Mouse (Mus musculus): Measurements from ENCODE around the gene Hpd.
"Not testable (repeated sequence)": the region's sequence is repeated elsewhere in the genome, so short reads cannot be mapped to it uniquely, and the experiment has no call there.

DNA sequence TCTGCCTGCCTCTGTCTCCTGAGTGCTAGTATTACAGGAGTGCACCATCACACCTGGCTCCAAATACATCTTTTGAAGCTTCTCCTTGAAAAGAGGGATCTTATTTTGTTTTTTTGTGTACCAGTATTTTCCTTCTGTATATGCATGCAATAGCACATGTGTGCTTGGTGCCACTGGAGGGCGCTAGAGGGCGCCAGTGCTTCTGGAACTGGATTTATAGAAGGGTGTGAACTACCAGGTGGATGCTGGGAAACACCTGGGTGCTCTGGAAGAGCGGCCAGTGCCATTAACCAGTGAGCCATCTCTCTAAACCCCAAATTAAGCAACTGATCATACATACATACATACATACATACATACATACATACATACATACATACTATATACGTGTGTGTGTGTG lies 20.2 kb upstream of the Hpd start:
- not testable (repeated sequence) for TF ChIP-seq CTCF (IDR thresholded peaks at IDR 0.05); POLR2A (IDR thresholded peaks at IDR 0.05; ENCODE audit: insufficient read depth, low read depth, low read length); EP300 (IDR thresholded peaks at IDR 0.05; ENCODE audit: insufficient read depth, low read depth, low read length)
